Mouse (Mus musculus): Measurements from ENCODE around the gene Arhgap20. TPM values are rescaled to one million over a fixed set of nuclear protein-coding genes. Genes with fewer than 3 reads are reported as not detected.

Gene Arhgap20
- polyA plus RNA-seq, 1 experiment from 2014 or later: 0.29 TPM

GRCm38 (mm10) chr9:51761003-51761402 is 4.1 kb upstream of the Arhgap20 start:
- DNase-seq (ENCODE audit: low spot score) (no peak), ATAC-seq (replicated peaks; ENCODE audit: low FRiP score) (no peak)
- H3K36me3 ChIP-seq (ENCODE audit: control insufficient read depth, insufficient read depth, low read length): no peaks in the 10 kb centered on the region
- no peaks in the 10 kb centered on the region for H3K9me3 ChIP-seq (ENCODE audit: control insufficient read depth, low read length)
- no peak overlapping the region for H3K4me3 ChIP-seq (ENCODE audit: low read depth, low read length)
- H3K27me3 ChIP-seq (replicated peaks; ENCODE audit: control insufficient read depth, insufficient read depth, low read length): peaks cover 33% of the 10 kb centered on the region
- H3K27ac ChIP-seq (ENCODE audit: low read depth, low read length): no peak overlapping the region
- H3K9ac ChIP-seq (ENCODE audit: low read depth, low read length): no peak overlapping the region
- H3K4me1 ChIP-seq (replicated peaks; ENCODE audit: control insufficient read depth, insufficient read depth, low read length): peaks cover 7% of the 10 kb centered on the region
- no peak overlapping the region for H3K4me2 ChIP-seq
- 66% methylated on average over 2 of the region's 2 CpGs for WGBS

- WGBS: 14% methylated on average over 12 of the region's 12 CpGs
- Histone ChIP-seq H3K4me1 (replicated peaks; ENCODE audit: control insufficient read depth, insufficient read depth, low read length) (peaks cover 7% of the 10 kb centered on the region), H3K27me3 (replicated peaks; ENCODE audit: control insufficient read depth, insufficient read depth, low read length) (peaks cover 56% of the 10 kb centered on the region), H3K9ac (ENCODE audit: low read depth, low read length) (peak overlapping the region; percentile 46), H3K4me2 (peak overlapping the region; percentile 97), H3K36me3 (ENCODE audit: control insufficient read depth, insufficient read depth, low read length) (no peaks in the 10 kb centered on the region), H3K4me3 (ENCODE audit: low read depth, low read length) (peak overlapping the region; percentile 68), H3K9me3 (ENCODE audit: control insufficient read depth, low read length) (no peaks in the 10 kb centered on the region), H3K27ac (ENCODE audit: low read depth, low read length) (no peak overlapping the region)
- DNase-seq (ENCODE audit: low spot score) (no peak), ATAC-seq (replicated peaks; ENCODE audit: low FRiP score) (no peak)
Measured at GRCm38 (mm10) chr9:51764041-51764875, 879 bp upstream of the Arhgap20 start.

DNA sequence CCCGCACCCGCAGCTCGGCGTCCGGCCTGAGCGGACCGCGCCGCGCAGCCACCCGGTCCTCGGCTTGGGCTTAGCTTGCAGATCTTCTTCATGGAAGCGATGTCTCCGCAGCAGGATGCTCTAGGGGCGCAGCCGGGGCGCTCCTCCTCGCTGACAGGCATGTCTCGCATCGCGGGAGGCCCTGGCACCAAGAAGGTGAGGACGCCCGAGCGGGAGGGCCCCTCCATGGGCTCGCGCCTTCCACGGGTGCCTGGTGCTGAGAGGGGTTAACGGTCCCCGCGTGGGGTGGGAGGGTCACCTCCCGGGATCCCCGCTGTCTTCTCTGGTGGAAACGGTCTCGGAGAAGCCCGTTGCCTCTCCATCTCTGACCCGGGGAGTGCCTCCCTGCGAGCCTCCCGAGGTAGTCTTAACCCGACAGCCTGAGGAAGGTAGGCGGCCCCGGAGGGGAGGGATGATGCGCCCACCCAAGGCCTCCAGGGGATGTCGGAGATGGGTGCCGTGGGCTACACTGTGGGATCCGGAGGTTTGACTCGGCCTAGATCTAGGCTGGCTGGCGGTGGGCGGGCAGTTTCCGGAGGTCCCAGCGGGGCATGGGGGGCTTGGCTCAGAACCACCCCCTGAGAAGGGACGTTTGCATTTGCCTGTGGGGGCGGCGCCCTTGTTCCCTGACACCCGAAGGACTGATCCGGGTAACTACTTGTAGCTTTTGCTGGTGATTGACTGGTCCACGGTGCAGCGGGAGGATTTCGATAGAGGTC is 459 bp downstream of the Arhgap20 start:
- peaks cover 56% of the 10 kb centered on the region for H3K27me3 ChIP-seq (replicated peaks; ENCODE audit: control insufficient read depth, insufficient read depth, low read length)
- no peak overlapping the region for H3K9ac ChIP-seq (ENCODE audit: low read depth, low read length)
- ATAC-seq (replicated peaks; ENCODE audit: low FRiP score): peak; percentile 53
- H3K9me3 ChIP-seq (ENCODE audit: control insufficient read depth, low read length): no peaks in the 10 kb centered on the region
- H3K4me3 ChIP-seq (ENCODE audit: low read depth, low read length): peak overlapping the region; percentile 68
- no peaks in the 10 kb centered on the region for H3K36me3 ChIP-seq (ENCODE audit: control insufficient read depth, insufficient read depth, low read length)
- H3K4me2 ChIP-seq: peak overlapping the region; percentile 97
- H3K4me1 ChIP-seq (replicated peaks; ENCODE audit: control insufficient read depth, insufficient read depth, low read length): peaks cover 7% of the 10 kb centered on the region
- H3K27ac ChIP-seq (ENCODE audit: low read depth, low read length): no peak overlapping the region
- WGBS: under 1% methylated on average over 45 of the region's 58 CpGs
- peak; percentile 37 for DNase-seq (ENCODE audit: low spot score)

DNA sequence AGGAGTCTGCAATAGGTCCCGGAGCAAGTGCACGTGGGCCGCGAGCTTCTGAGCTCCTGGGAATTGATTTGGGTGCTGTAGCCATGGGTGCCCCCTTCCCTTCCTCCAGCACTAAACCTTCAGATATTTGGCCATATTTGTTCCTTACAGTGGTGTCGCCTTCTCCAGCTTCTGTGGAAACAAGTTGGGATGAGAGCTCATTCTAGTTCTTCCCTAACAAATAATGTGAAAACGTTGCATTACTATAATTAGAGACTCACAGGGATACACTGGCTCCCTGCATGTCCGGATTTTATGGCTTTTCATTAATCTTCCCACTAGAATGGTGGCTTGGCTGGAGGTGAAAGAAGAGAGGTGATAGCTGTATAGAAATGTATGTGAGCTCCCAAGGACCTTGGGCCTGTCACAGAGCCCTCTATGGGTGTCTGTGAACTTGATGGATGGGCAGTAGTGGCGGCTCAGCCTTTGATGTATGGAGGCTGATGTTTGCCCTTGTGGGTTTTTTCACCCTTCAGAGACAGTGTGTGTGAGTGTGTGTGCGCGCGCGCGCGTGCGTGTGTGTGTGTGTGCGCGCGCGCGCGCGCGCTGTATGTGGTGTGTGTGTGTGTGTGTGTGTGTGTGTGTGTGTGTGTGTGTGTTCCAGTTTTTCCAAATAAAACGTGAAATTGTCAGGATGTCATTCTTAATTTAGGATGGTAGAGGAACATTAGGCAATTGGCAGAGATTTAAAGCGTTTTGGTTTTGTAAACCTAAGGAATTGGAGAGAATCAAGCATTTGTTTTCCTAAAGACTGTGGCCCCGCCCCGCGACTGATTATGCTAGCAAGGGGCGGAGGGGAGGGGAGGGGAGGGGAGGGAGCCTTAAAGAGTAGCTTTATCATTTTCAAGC is 1.3 kb downstream of the Arhgap20 start:
- Histone ChIP-seq H3K4me1 (replicated peaks; ENCODE audit: control insufficient read depth, insufficient read depth, low read length) (peaks cover 7% of the 10 kb centered on the region), H3K27me3 (replicated peaks; ENCODE audit: control insufficient read depth, insufficient read depth, low read length) (peaks cover 56% of the 10 kb centered on the region), H3K36me3 (ENCODE audit: control insufficient read depth, insufficient read depth, low read length) (no peaks in the 10 kb centered on the region), H3K4me3 (ENCODE audit: low read depth, low read length) (peak overlapping the region; percentile 68), H3K27ac (ENCODE audit: low read depth, low read length) (no peak overlapping the region), H3K4me2 (peak overlapping the region; percentile 97), H3K9ac (ENCODE audit: low read depth, low read length) (no peak overlapping the region), H3K9me3 (ENCODE audit: control insufficient read depth, low read length) (no peaks in the 10 kb centered on the region)
- 2% methylated on average over 28 of the region's 29 CpGs for WGBS
- DNase-seq (ENCODE audit: low spot score): no peak
- ATAC-seq (replicated peaks; ENCODE audit: low FRiP score): 0 out of 2 replicates have a peak, but pooled peaks have one; percentile 13

GRCm38 (mm10) chr9:51774201-51774600 is 9.1 kb downstream of the Arhgap20 start:
- no peak for DNase-seq (ENCODE audit: low spot score)
- WGBS: 70% methylated on average over 3 of the region's 3 CpGs

GRCm38 (mm10) chr9:51776459-51776858 is 11.3 kb downstream of the Arhgap20 start:
- Histone ChIP-seq H3K4me2 (no peak overlapping the region), H3K36me3 (ENCODE audit: control insufficient read depth, insufficient read depth, low read length) (no peaks in the 10 kb centered on the region), H3K27me3 (replicated peaks; ENCODE audit: control insufficient read depth, insufficient read depth, low read length) (no peaks in the 10 kb centered on the region), H3K9me3 (ENCODE audit: control insufficient read depth, low read length) (no peaks in the 10 kb centered on the region), H3K4me1 (replicated peaks; ENCODE audit: control insufficient read depth, insufficient read depth, low read length) (no peaks in the 10 kb centered on the region), H3K4me3 (ENCODE audit: low read depth, low read length) (no peak overlapping the region), H3K9ac (ENCODE audit: low read depth, low read length) (no peak overlapping the region), H3K27ac (ENCODE audit: low read depth, low read length) (no peak overlapping the region)
- 46% methylated on average over 2 of the region's 2 CpGs for WGBS
- ATAC-seq (replicated peaks; ENCODE audit: low FRiP score) (no peak), DNase-seq (ENCODE audit: low spot score) (no peak)

More at GRCm38 (mm10) chr9:51774201-51774600, 9.1 kb downstream of the Arhgap20 start:
- no peaks in the 10 kb centered on the region for H3K36me3 ChIP-seq (ENCODE audit: control insufficient read depth, insufficient read depth, low read length)
- H3K27ac ChIP-seq (ENCODE audit: low read depth, low read length): no peak overlapping the region
- no peaks in the 10 kb centered on the region for H3K4me1 ChIP-seq (replicated peaks; ENCODE audit: control insufficient read depth, insufficient read depth, low read length)
- no peak overlapping the region for H3K9ac ChIP-seq (ENCODE audit: low read depth, low read length)
- no peak overlapping the region for H3K4me2 ChIP-seq
- no peak overlapping the region for H3K4me3 ChIP-seq (ENCODE audit: low read depth, low read length)
- no peaks in the 10 kb centered on the region for H3K27me3 ChIP-seq (replicated peaks; ENCODE audit: control insufficient read depth, insufficient read depth, low read length)
- no peak for ATAC-seq (replicated peaks; ENCODE audit: low FRiP score)
- H3K9me3 ChIP-seq (ENCODE audit: control insufficient read depth, low read length): no peaks in the 10 kb centered on the region

- DNase-seq (ENCODE audit: low spot score): no peak
- H3K4me1 ChIP-seq (replicated peaks; ENCODE audit: control insufficient read depth, insufficient read depth, low read length): no peaks in the 10 kb centered on the region
- WGBS: 6% methylated on average over 1 of the region's 1 CpGs
Measured at GRCm38 (mm10) chr9:51777180-51777579, 12.0 kb downstream of the Arhgap20 start.

GRCm38 (mm10) chr9:51779232-51779631 is 14.1 kb downstream of the Arhgap20 start:
- no peak for ATAC-seq (replicated peaks; ENCODE audit: low FRiP score)
- no peak overlapping the region for H3K4me2 ChIP-seq
- H3K4me3 ChIP-seq (ENCODE audit: low read depth, low read length): no peak overlapping the region
- H3K4me1 ChIP-seq (replicated peaks; ENCODE audit: control insufficient read depth, insufficient read depth, low read length): no peaks in the 10 kb centered on the region
- DNase-seq (ENCODE audit: low spot score): no peak
- H3K9me3 ChIP-seq (ENCODE audit: control insufficient read depth, low read length): no peaks in the 10 kb centered on the region
- H3K36me3 ChIP-seq (ENCODE audit: control insufficient read depth, insufficient read depth, low read length): no peaks in the 10 kb centered on the region
- no peak overlapping the region for H3K27ac ChIP-seq (ENCODE audit: low read depth, low read length)
- no peaks in the 10 kb centered on the region for H3K27me3 ChIP-seq (replicated peaks; ENCODE audit: control insufficient read depth, insufficient read depth, low read length)
- WGBS: 80% methylated on average over 5 of the region's 5 CpGs
- H3K9ac ChIP-seq (ENCODE audit: low read depth, low read length): no peak overlapping the region

More at GRCm38 (mm10) chr9:51777180-51777579, 12.0 kb downstream of the Arhgap20 start:
- Histone ChIP-seq H3K27me3 (replicated peaks; ENCODE audit: control insufficient read depth, insufficient read depth, low read length) (no peaks in the 10 kb centered on the region), H3K9me3 (ENCODE audit: control insufficient read depth, low read length) (no peaks in the 10 kb centered on the region), H3K4me2 (no peak overlapping the region), H3K27ac (ENCODE audit: low read depth, low read length) (no peak overlapping the region), H3K9ac (ENCODE audit: low read depth, low read length) (no peak overlapping the region), H3K36me3 (ENCODE audit: control insufficient read depth, insufficient read depth, low read length) (no peaks in the 10 kb centered on the region), H3K4me3 (ENCODE audit: low read depth, low read length) (no peak overlapping the region)
- ATAC-seq (replicated peaks; ENCODE audit: low FRiP score): no peak
